Mouse (Mus musculus): ENCODE data around the gene Hspa12a. TPM values are rescaled to one million over a fixed set of nuclear protein-coding genes. Genes with fewer than 3 reads are reported as not detected.
A peak's percentile ranks its signal among the peaks of the same experiment; 100 is the strongest.

Hspa12a gene
- polyA plus RNA-seq, 1 experiment from 2014 or later: 15.7 TPM

GRCm38 (mm10) chr19:58919148-58919547 lies 24.3 kb downstream of the Hspa12a start:
- H3K36me3 ChIP-seq (ENCODE audit: control insufficient read depth, insufficient read depth, low read length): no peaks in the 10 kb centered on the region
- no peak overlapping the region for H3K9ac ChIP-seq (ENCODE audit: low read depth, low read length)
- no peak overlapping the region for H3K4me3 ChIP-seq (ENCODE audit: low read depth, low read length)
- H3K4me1 ChIP-seq (replicated peaks; ENCODE audit: control insufficient read depth, insufficient read depth, low read length): no peaks in the 10 kb centered on the region
- 29% methylated on average over 7 of the region's 7 CpGs for WGBS
- no peak overlapping the region for H3K27ac ChIP-seq (ENCODE audit: low read depth, low read length)
- H3K9me3 ChIP-seq (ENCODE audit: control insufficient read depth, low read length): no peaks in the 10 kb centered on the region
- H3K4me2 ChIP-seq (replicated peaks; ENCODE audit: low read depth, low read length): no peak overlapping the region
- DNase-seq (ENCODE audit: low spot score) (no peak), ATAC-seq (ENCODE audit: low FRiP score) (no peak)
- H3K27me3 ChIP-seq (ENCODE audit: control insufficient read depth, insufficient read depth, low read length): peaks cover 4% of the 10 kb centered on the region; the same call in 1 of the 2 replicates

DNA sequence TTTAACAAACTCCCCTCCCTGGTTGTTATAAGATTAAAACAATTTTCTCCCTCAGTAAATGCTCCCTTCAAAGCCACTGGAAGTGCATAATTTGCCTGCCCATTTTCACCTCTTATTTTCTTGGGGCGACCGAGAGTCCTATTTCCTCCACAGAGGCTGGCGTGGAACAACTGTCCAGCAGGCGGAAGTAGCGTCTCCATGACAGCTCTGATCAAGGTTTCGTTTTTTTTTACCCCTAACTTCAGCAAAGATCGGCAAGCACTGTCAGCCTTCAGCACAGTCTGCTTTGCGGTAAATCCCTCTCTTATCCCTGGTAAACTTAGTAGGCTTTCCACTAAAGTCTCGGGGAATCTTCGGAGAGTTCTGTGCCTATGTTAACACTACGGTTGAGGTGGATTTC lies 24.9 kb downstream of the Hspa12a start:
- no peaks in the 10 kb centered on the region for H3K4me1 ChIP-seq (replicated peaks; ENCODE audit: control insufficient read depth, insufficient read depth, low read length)
- no peak overlapping the region for H3K9ac ChIP-seq (ENCODE audit: low read depth, low read length)
- H3K36me3 ChIP-seq (ENCODE audit: control insufficient read depth, insufficient read depth, low read length): no peaks in the 10 kb centered on the region
- WGBS: 13% methylated on average over 11 of the region's 11 CpGs
- H3K9me3 ChIP-seq (ENCODE audit: control insufficient read depth, low read length): no peaks in the 10 kb centered on the region
- H3K4me3 ChIP-seq (ENCODE audit: low read depth, low read length): no peak overlapping the region
- no peak overlapping the region for H3K27ac ChIP-seq (ENCODE audit: low read depth, low read length)
- no peak overlapping the region for H3K4me2 ChIP-seq (replicated peaks; ENCODE audit: low read depth, low read length)
- no peak for DNase-seq (ENCODE audit: low spot score)
- ATAC-seq (ENCODE audit: low FRiP score): no peak
- H3K27me3 ChIP-seq (ENCODE audit: control insufficient read depth, insufficient read depth, low read length): peaks cover 4% of the 10 kb centered on the region; the same call in 1 of the 2 replicates

- no peak for DNase-seq (ENCODE audit: low spot score)
- H3K4me1 ChIP-seq (replicated peaks; ENCODE audit: control insufficient read depth, insufficient read depth, low read length): no peaks in the 10 kb centered on the region
- WGBS: 94% methylated on average over 6 of the region's 6 CpGs
- no peak overlapping the region for H3K4me2 ChIP-seq (replicated peaks; ENCODE audit: low read depth, low read length)
- no peak for ATAC-seq (ENCODE audit: low FRiP score)
- no peak overlapping the region for H3K9ac ChIP-seq (ENCODE audit: low read depth, low read length)
- peaks cover 5% of the 10 kb centered on the region; the same call in 1 of the 2 replicates for H3K27me3 ChIP-seq (ENCODE audit: control insufficient read depth, insufficient read depth, low read length)
- no peaks in the 10 kb centered on the region for H3K9me3 ChIP-seq (ENCODE audit: control insufficient read depth, low read length)
- no peak overlapping the region for H3K4me3 ChIP-seq (ENCODE audit: low read depth, low read length)
- H3K36me3 ChIP-seq (ENCODE audit: control insufficient read depth, insufficient read depth, low read length): no peaks in the 10 kb centered on the region
- no peak overlapping the region for H3K27ac ChIP-seq (ENCODE audit: low read depth, low read length)
Observed at GRCm38 (mm10) chr19:58913301-58913700, 30.2 kb downstream of the Hspa12a start.

- Histone ChIP-seq H3K27me3 (ENCODE audit: control insufficient read depth, insufficient read depth, low read length) (peaks cover 5% of the 10 kb centered on the region; the same call in 1 of the 2 replicates), H3K27ac (ENCODE audit: low read depth, low read length) (no peak overlapping the region)
Observed at GRCm38 (mm10) chr19:58911386-58911785, 32.1 kb downstream of the Hspa12a start.

DNA sequence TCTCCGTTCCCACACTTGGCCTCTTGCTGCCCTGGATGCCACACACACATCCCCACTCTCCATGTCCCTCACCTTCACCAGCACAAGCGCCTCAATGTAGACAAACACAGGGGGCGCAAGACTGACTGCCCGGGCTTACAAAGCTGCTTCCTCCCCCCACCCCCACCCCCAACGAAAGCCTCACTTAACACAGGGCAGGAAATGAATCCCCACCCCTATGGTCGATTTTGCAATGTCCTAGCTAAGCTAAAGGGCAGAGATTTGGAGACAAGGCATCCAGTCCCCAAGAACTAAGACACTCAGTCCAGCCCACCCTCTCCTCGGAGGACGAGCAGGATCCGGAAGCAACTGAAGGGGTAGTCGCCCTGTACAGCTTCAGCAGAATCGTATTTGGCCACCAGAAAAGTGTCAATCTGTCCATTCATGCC lies 32.5 kb downstream of the Hspa12a start:
- 4% methylated on average over 11 of the region's 11 CpGs for WGBS
- H3K4me2 ChIP-seq (replicated peaks; ENCODE audit: low read depth, low read length): peak overlapping the region; percentile 56
- H3K9me3 ChIP-seq (ENCODE audit: control insufficient read depth, low read length): no peaks in the 10 kb centered on the region
- H3K4me1 ChIP-seq (replicated peaks; ENCODE audit: control insufficient read depth, insufficient read depth, low read length): no peaks in the 10 kb centered on the region
- no peak overlapping the region for H3K27ac ChIP-seq (ENCODE audit: low read depth, low read length)
- peaks cover 5% of the 10 kb centered on the region; the same call in 1 of the 2 replicates for H3K27me3 ChIP-seq (ENCODE audit: control insufficient read depth, insufficient read depth, low read length)
- no peaks in the 10 kb centered on the region for H3K36me3 ChIP-seq (ENCODE audit: control insufficient read depth, insufficient read depth, low read length)
- ATAC-seq (ENCODE audit: low FRiP score) (peak; percentile 68), DNase-seq (ENCODE audit: low spot score) (no peak)
- peak overlapping the region; percentile 32 for H3K4me3 ChIP-seq (ENCODE audit: low read depth, low read length)
- H3K9ac ChIP-seq (ENCODE audit: low read depth, low read length): peak overlapping the region; percentile 50

More at GRCm38 (mm10) chr19:58911386-58911785, 32.1 kb downstream of the Hspa12a start:
- DNase-seq (ENCODE audit: low spot score) (peak; percentile 89), ATAC-seq (ENCODE audit: low FRiP score) (peak; percentile 61)
- Histone ChIP-seq H3K9ac (ENCODE audit: low read depth, low read length) (peak overlapping the region; percentile 50), H3K36me3 (ENCODE audit: control insufficient read depth, insufficient read depth, low read length) (no peaks in the 10 kb centered on the region), H3K4me1 (replicated peaks; ENCODE audit: control insufficient read depth, insufficient read depth, low read length) (no peaks in the 10 kb centered on the region), H3K4me3 (ENCODE audit: low read depth, low read length) (peak overlapping the region; percentile 32), H3K9me3 (ENCODE audit: control insufficient read depth, low read length) (no peaks in the 10 kb centered on the region), H3K4me2 (replicated peaks; ENCODE audit: low read depth, low read length) (peak overlapping the region; percentile 56)
- WGBS: 10% methylated on average over 9 of the region's 9 CpGs

GRCm38 (mm10) chr19:58908018-58908417 lies 35.4 kb downstream of the Hspa12a start:
- ATAC-seq (ENCODE audit: low FRiP score): no peak
- DNase-seq (ENCODE audit: low spot score): no peak
- H3K4me3 ChIP-seq (ENCODE audit: low read depth, low read length): no peak overlapping the region
- H3K36me3 ChIP-seq (ENCODE audit: control insufficient read depth, insufficient read depth, low read length): no peaks in the 10 kb centered on the region
- no peak overlapping the region for H3K4me2 ChIP-seq (replicated peaks; ENCODE audit: low read depth, low read length)
- H3K9ac ChIP-seq (ENCODE audit: low read depth, low read length): no peak overlapping the region
- 84% methylated on average over 10 of the region's 10 CpGs for WGBS
- 0 out of 2 replicates have a peak, but pooled peaks cover 2% of the 10 kb centered on the region for H3K27me3 ChIP-seq (ENCODE audit: control insufficient read depth, insufficient read depth, low read length)
- no peaks in the 10 kb centered on the region for H3K9me3 ChIP-seq (ENCODE audit: control insufficient read depth, low read length)
- H3K27ac ChIP-seq (ENCODE audit: low read depth, low read length): no peak overlapping the region
- no peaks in the 10 kb centered on the region for H3K4me1 ChIP-seq (replicated peaks; ENCODE audit: control insufficient read depth, insufficient read depth, low read length)

- H3K4me1 ChIP-seq (replicated peaks; ENCODE audit: control insufficient read depth, insufficient read depth, low read length): no peaks in the 10 kb centered on the region
Observed at GRCm38 (mm10) chr19:58906685-58907084, 36.8 kb downstream of the Hspa12a start.

DNA sequence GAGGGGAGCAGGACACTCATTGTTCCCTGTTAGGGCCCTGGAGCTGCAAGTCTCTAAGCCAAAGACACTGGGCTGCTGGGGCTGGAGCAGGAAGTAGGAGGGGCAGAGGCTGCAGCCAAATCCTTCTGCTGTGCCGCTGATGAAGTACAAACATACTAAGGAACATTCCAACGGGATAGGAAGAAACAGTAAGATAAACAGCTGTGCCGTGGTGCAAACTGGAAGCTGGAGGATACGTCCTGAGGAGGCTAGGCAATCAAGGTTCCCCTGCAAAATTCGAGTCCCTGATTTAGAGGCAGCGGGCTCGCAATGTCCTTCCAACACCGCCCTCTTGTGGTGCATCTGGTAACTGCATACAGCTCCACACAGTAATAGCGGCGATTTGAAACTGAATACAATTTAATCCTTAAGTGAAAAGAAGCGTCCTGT lies 39.5 kb downstream of the Hspa12a start:
- H3K4me1 ChIP-seq (replicated peaks; ENCODE audit: control insufficient read depth, insufficient read depth, low read length): no peaks in the 10 kb centered on the region
- ATAC-seq (ENCODE audit: low FRiP score) (peak; percentile 22; the same call in 1 of the 2 replicates), DNase-seq (ENCODE audit: low spot score) (peak; percentile 94)
- H3K9ac ChIP-seq (ENCODE audit: low read depth, low read length): no peak overlapping the region
- H3K4me2 ChIP-seq (replicated peaks; ENCODE audit: low read depth, low read length): 0 out of 2 replicates have a peak overlapping the region, but pooled peaks have one; percentile 6
- no peaks in the 10 kb centered on the region for H3K36me3 ChIP-seq (ENCODE audit: control insufficient read depth, insufficient read depth, low read length)
- H3K27me3 ChIP-seq (ENCODE audit: control insufficient read depth, insufficient read depth, low read length): no peaks in the 10 kb centered on the region
- no peaks in the 10 kb centered on the region for H3K9me3 ChIP-seq (ENCODE audit: control insufficient read depth, low read length)
- no peak overlapping the region for H3K27ac ChIP-seq (ENCODE audit: low read depth, low read length)
- 2% methylated on average over 11 of the region's 11 CpGs for WGBS
- H3K4me3 ChIP-seq (ENCODE audit: low read depth, low read length): no peak overlapping the region

More at GRCm38 (mm10) chr19:58906685-58907084, 36.8 kb downstream of the Hspa12a start:
- H3K9ac ChIP-seq (ENCODE audit: low read depth, low read length): no peak overlapping the region
- 52% methylated on average over 9 of the region's 9 CpGs for WGBS
- no peak overlapping the region for H3K4me3 ChIP-seq (ENCODE audit: low read depth, low read length)
- H3K36me3 ChIP-seq (ENCODE audit: control insufficient read depth, insufficient read depth, low read length): no peaks in the 10 kb centered on the region
- H3K27me3 ChIP-seq (ENCODE audit: control insufficient read depth, insufficient read depth, low read length): no peaks in the 10 kb centered on the region
- no peak overlapping the region for H3K27ac ChIP-seq (ENCODE audit: low read depth, low read length)
- no peak for DNase-seq (ENCODE audit: low spot score)
- H3K9me3 ChIP-seq (ENCODE audit: control insufficient read depth, low read length): no peaks in the 10 kb centered on the region
- ATAC-seq (ENCODE audit: low FRiP score): no peak
- no peak overlapping the region for H3K4me2 ChIP-seq (replicated peaks; ENCODE audit: low read depth, low read length)

Data from hindbrain, embryonic 11.5 days (tissue).